Mouse (Mus musculus) layer of hippocampus, adult 6 months (tissue): ENCODE results near the gene Olfr467. TPM values are rescaled to one million over a fixed set of nuclear protein-coding genes. Genes with fewer than 3 reads are reported as not detected.

Experiments
- long read RNA-seq, 2 experiments: library from polyadenylated mRNA; unstranded; transcript quantifications; one replicate each; pipeline ENCODE4 v2.0.0; 2019 to 2020
- polyA plus RNA-seq: library from polyadenylated mRNA; unstranded; fragments of <200 nt; fragmentation: Nextera tagmentation; gene quantifications from 2 replicates; pipeline ENCODE4 v1.2.3, GENCODE M21; 2021

The Olfr467 gene
- not detected in 2 replicates for polyA plus RNA-seq
- long read RNA-seq, experiment 1 = 0 reads
- long read RNA-seq, experiment 2 = 0 reads

DNA sequence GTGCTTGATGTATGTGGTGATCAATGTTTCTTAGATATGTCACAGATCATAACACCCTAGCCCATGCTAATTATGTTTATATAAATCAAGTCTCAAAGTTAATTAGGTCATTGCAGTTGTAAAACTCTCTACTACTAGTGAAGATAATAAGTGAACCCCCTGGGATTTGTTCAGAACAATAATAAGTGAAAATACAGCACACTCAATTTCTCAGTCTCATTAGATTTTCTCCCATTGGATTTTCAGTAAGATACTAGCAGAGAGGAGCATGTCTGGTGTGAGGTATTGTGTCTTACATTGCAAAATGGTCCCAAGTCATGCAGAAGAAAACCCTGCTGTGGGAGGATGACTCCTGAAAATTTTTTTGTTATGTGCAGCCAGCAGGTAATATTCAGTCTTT lies at the start of gene Olfr467:
Olfr467 (plus strand) TSS at position 301 of the 400 bp plus-strand sequence.

DNA sequence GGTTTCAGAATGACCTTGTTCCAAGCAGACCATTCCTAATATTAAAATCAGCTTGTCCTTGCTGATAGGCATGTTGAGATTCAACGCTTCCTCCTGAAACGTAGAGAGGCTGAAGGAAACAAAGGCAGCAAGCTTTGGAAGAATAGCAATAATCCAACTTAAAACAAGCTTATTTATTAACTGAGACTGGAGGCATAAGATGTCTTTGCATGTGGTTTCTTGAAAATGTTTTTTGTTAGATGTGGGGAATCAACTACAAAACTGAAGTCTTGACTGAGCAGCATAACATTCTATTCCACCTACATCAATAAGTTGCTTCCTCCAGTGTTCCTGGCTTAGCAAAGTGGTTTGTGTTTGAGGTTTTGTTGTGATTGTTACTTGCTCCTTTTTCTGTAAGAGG lies 11.0 kb upstream of the Olfr467 start, which contains the start of gene Ovch2:
Ovch2 (minus strand) TSS at position 101 of the 400 bp plus-strand sequence.

GRCm38 (mm10) chr7:107825441-107825840 lies 13.4 kb downstream of the Olfr467 start, which contains the start of gene Olfr469:
Gene Olfr469, minus strand, starts transcription at chr7:107825541.

GRCm38 (mm10) chr7:107847390-107847789 lies 35.3 kb downstream of the Olfr467 start, which contains the start of gene Olfr470:
Gene Olfr470, minus strand, starts transcription at chr7:107847490.

Other genes with a start within 250 kb of the Olfr467 start
- 19.8 and 20.2 TPM in 2 replicates for gene Olfml1, start 244.8 kb upstream of the Olfr467 start, polyA plus RNA-seq
- 3.1 and 4.3 TPM in 2 replicates for gene Ppfibp2, start 217.1 kb upstream of the Olfr467 start, polyA plus RNA-seq
- not detected in 2 replicates for gene 5330417H12Rik, start 187.1 kb upstream of the Olfr467 start, polyA plus RNA-seq
- 0.15 and 0.45 TPM in 2 replicates for gene Cyb5r2, start 54.2 kb upstream of the Olfr467 start, polyA plus RNA-seq
- gene Ovch2, start 11.1 kb upstream of the Olfr467 start, polyA plus RNA-seq = not detected in 2 replicates
- gene Olfr469, start 13.3 kb downstream of the Olfr467 start, polyA plus RNA-seq = not detected in 2 replicates
- not detected in 2 replicates for gene Olfr470, start 35.2 kb downstream of the Olfr467 start, polyA plus RNA-seq
- not detected in 2 replicates for gene Olfr472, start 85.6 kb downstream of the Olfr467 start, polyA plus RNA-seq
- gene Olfr473, start 118.2 kb downstream of the Olfr467 start, polyA plus RNA-seq = not detected in 2 replicates
- not detected in 2 replicates for gene Olfr474, start 142.4 kb downstream of the Olfr467 start, polyA plus RNA-seq
- gene Olfr476, start 152.5 kb downstream of the Olfr467 start, polyA plus RNA-seq = not detected in 2 replicates
- gene Olfr477, start 174.4 kb downstream of the Olfr467 start, polyA plus RNA-seq = not detected in 2 replicates
- gene Olfr478, start 221.7 kb downstream of the Olfr467 start, polyA plus RNA-seq = not detected in 2 replicates
- gene Olfr479, start 238.4 kb downstream of the Olfr467 start, polyA plus RNA-seq = not detected in 2 replicates